In the genomic region with DNA sequence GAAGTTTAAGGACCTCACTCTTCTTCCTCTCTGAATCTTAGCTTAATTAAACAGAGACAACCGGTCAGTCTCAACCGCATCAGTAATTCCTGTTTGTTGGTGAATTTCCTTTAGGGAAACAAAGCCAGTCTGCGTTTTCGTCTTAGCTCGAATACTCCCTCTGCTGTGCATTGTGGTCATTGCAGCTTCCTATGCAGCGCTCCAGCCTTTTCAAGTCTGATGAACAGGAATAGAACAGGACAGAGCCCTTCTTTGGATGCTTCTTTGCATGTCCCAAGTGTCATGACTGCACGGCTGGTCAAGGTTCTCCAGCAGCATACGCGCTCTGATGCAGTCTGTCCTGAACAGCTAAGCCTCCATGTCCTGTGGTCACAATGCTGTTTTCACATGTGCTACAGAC, we compare ENCODE assay signal across 9 mouse cellular contexts. TPM values are rescaled to one million over a fixed set of nuclear protein-coding genes. Genes with fewer than 3 reads are reported as not detected.
DNase-seq lines count a peak whose midpoint lies in the region; ATAC-seq and TF ChIP-seq lines count a peak whose summit lies in the region.
"Had no signal": no experiment of that assay in that cellular context is flagged by ENCODE, and none has a peak within 500 bp of the region (broad histone marks: within the 10 kb centered on the region; RNA-seq: fewer than 3 reads in every experiment).

No protein-coding gene starts in this region.

- intact Hi-C loops in heart, postnatal 25 days (cut with DNase I) = loop anchor here (1.0 to 10.0 kb wide), 5 partner anchors 44 to 302 kb away; partner anchors contain the start of genes Bysl, Gm20517, Med20 and Usp49

- peak; percentile 87 for DNase-seq in heart, adult 11 months
- DNase-seq in heart, postnatal 25 days (ENCODE audit: low spot score) = no peak
- peak; percentile 56 for DNase-seq in c-Kit-positive CD71-positive TER-119-positive erythroid progenitor cells, embryonic 14.5 days (ENCODE audit: low spot score)
- DNase-seq in hindlimb bud, embryonic 11.5 days (ENCODE audit: extremely low spot score, low read depth, low spot score) = peak; percentile 68
- DNase-seq in lung, adult 2 months = peak; percentile 75
- peak; percentile 70 for DNase-seq in ovary, postnatal 14 days (ENCODE audit: low spot score)

- H3K27me3 ChIP-seq in E14TG2a.4 (ENCODE audit: insufficient read depth, low read length) = no peaks in the 10 kb centered on the region
- peaks cover 21% of the 10 kb centered on the region for H3K27me3 ChIP-seq in forebrain, embryonic 12.5 days
- H3K27me3 ChIP-seq: stomach, embryonic 15.5 days had no signal

- no peak overlapping the region for H3K9ac ChIP-seq in forebrain, embryonic 12.5 days
- H3K9ac ChIP-seq: stomach, embryonic 15.5 days had no signal

- ATAC-seq in forebrain, embryonic 12.5 days (ENCODE audit: low FRiP score) = peak; percentile 31; the same call in 1 of the 2 replicates

- no peaks in the 10 kb centered on the region for H3K9me3 ChIP-seq in E14TG2a.4 (ENCODE audit: low read length)
- H3K9me3 ChIP-seq in forebrain, embryonic 12.5 days = no peaks in the 10 kb centered on the region
- H3K9me3 ChIP-seq: stomach, embryonic 15.5 days had no signal

- H3K36me3 ChIP-seq in E14TG2a.4 (ENCODE audit: insufficient read depth, low read length) = peaks cover 68% of the 10 kb centered on the region
- H3K36me3 ChIP-seq in forebrain, embryonic 12.5 days (replicated peaks) = peaks cover 49% of the 10 kb centered on the region

- TF ChIP-seq POLR2A in lung, adult 2 months (IDR thresholded peaks at IDR 0.05; ENCODE audit: borderline replicate concordance, extremely low read depth, low read depth, low read length) = no peak

- 20% methylated on average over 9 of the region's 9 CpGs for WGBS in forebrain, embryonic 12.5 days
- WGBS in lung, adult 2 months = 16% methylated on average over 9 of the region's 9 CpGs

- no peak overlapping the region for H3K4me3 ChIP-seq in E14TG2a.4 (replicated peaks; ENCODE audit: low read length)
- no peak overlapping the region for H3K4me3 ChIP-seq in forebrain, embryonic 12.5 days (replicated peaks)
- H3K4me3 ChIP-seq in lung, adult 2 months (replicated peaks; ENCODE audit: extremely low read depth, low read depth, low read length) = no peak overlapping the region
- H3K4me3 ChIP-seq: stomach, embryonic 15.5 days had no signal

- peaks cover 32% of the 10 kb centered on the region for H3K4me1 ChIP-seq in E14TG2a.4 (replicated peaks; ENCODE audit: low read depth, low read length)
- H3K4me1 ChIP-seq in forebrain, embryonic 12.5 days = peaks cover 13% of the 10 kb centered on the region
- no peaks in the 10 kb centered on the region for H3K4me1 ChIP-seq in lung, adult 2 months (ENCODE audit: control insufficient read depth, insufficient read depth, low read length)

- H3K27ac ChIP-seq in forebrain, embryonic 12.5 days = 0 out of 2 replicates have a peak overlapping the region, but pooled peaks have one; percentile 13
- H3K27ac ChIP-seq: stomach, embryonic 15.5 days had no signal

- H3K4me2 ChIP-seq in forebrain, embryonic 12.5 days = no peak overlapping the region
- H3K4me2 ChIP-seq: stomach, embryonic 15.5 days had no signal

- TF ChIP-seq CTCF in E14TG2a.4 (conservative IDR thresholded peaks at IDR 0.05; ENCODE audit: low read length) = peak; percentile 96
- peak; percentile 76 for TF ChIP-seq CTCF in lung, adult 2 months (IDR thresholded peaks at IDR 0.05; ENCODE audit: insufficient read depth, low read length)

RNA-seq across cellular contexts. Expression of gene Tomm6, which starts 11.6 kb away (rescaled TPM):
- 100 to 1,000 TPM; 121 to 131 TPM for total RNA-seq in heart, postnatal 25 days (2021)
- 346 and 368 TPM in 2 replicates for polyA plus RNA-seq in forebrain, embryonic 12.5 days (2016; fragmentation: Nextera tagmentation; extraction: Ambion mirVana)
- polyA plus RNA-seq in lung, adult 2 months (2012; rRNA removed) = 94.7 and 101 TPM in 2 replicates

RNA-seq across cellular contexts. Expression of gene Frs3, which starts 12.2 kb away (rescaled TPM):
- total RNA-seq in heart, postnatal 25 days (2021) = 1 to 10 TPM; 4.9 to 5.2 TPM
- 11.1 and 11.9 TPM in 2 replicates for polyA plus RNA-seq in forebrain, embryonic 12.5 days (2016; fragmentation: Nextera tagmentation; extraction: Ambion mirVana)
- polyA plus RNA-seq in lung, adult 2 months (2012; rRNA removed) = 15.2 and 17.2 TPM in 2 replicates

RNA-seq across cellular contexts. Expression of gene Gm21981, which starts 17.7 kb away (rescaled TPM):
- total RNA-seq in heart, postnatal 25 days (2021) = 1 to 10 TPM in 1 of 2 experiments, under 1 TPM in 1; 0.55 to 1.0 TPM
- polyA plus RNA-seq in forebrain, embryonic 12.5 days (2016; fragmentation: Nextera tagmentation; extraction: Ambion mirVana) = 0.40 and 0.60 TPM in 2 replicates
- polyA plus RNA-seq in lung, adult 2 months (2012; rRNA removed) = 0.72 and 0.87 TPM in 2 replicates

RNA-seq across cellular contexts. Expression of gene Prickle4, which starts 18.0 kb away (rescaled TPM):
- 1 to 10 TPM; 3.8 to 5.6 TPM for total RNA-seq in heart, postnatal 25 days (2021)
- 0.91 and 1.0 TPM in 2 replicates for polyA plus RNA-seq in forebrain, embryonic 12.5 days (2016; fragmentation: Nextera tagmentation; extraction: Ambion mirVana)
- polyA plus RNA-seq in lung, adult 2 months (2012; rRNA removed) = 3.3 and 3.9 TPM in 2 replicates

RNA-seq across cellular contexts. Expression of gene Usp49, which starts 46.1 kb away (rescaled TPM):
- 1 to 10 TPM; 3.3 to 4.0 TPM for total RNA-seq in heart, postnatal 25 days (2021)
- 11.1 and 12.2 TPM in 2 replicates for polyA plus RNA-seq in forebrain, embryonic 12.5 days (2016; fragmentation: Nextera tagmentation; extraction: Ambion mirVana)
- 6.4 and 6.7 TPM in 2 replicates for polyA plus RNA-seq in lung, adult 2 months (2012; rRNA removed)
